Mouse (Mus musculus) urinary bladder, adult 18-20 months (tissue): Measurements from ENCODE around the gene Robo4.

Source experiments
- DNase-seq, 2 experiments: peaks; one replicate each; pipeline ENCODE4 v3.0.0; 2022; ENCODE audit warnings: low spot score in 2 of 2, mixed read lengths in 2 of 2

Robo4 gene

GRCm38 (mm10) chr9:37402501-37402900 is 804 bp downstream of the Robo4 start:
- DNase-seq, result no peak

GRCm38 (mm10) chr9:37403011-37403410 is 1.3 kb downstream of the Robo4 start:
- no peak for DNase-seq

- no peak for DNase-seq
Measured at GRCm38 (mm10) chr9:37406372-37406771, 4.7 kb downstream of the Robo4 start.

- DNase-seq, result no peak
Measured at GRCm38 (mm10) chr9:37407850-37408502, 6.3 kb downstream of the Robo4 start.

GRCm38 (mm10) chr9:37409698-37410445 is 8.2 kb downstream of the Robo4 start:
- no peak for DNase-seq

GRCm38 (mm10) chr9:37412989-37413388 is 11.3 kb downstream of the Robo4 start:
- no peak for DNase-seq

GRCm38 (mm10) chr9:37414666-37415065 is 13.0 kb downstream of the Robo4 start:
- no peak for DNase-seq

- no peak for DNase-seq
Measured at GRCm38 (mm10) chr9:37418791-37419190, 17.1 kb downstream of the Robo4 start.

- DNase-seq, result peak; percentile 54 to 72
Measured at GRCm38 (mm10) chr9:37420676-37421075, 19.0 kb downstream of the Robo4 start.

GRCm38 (mm10) chr9:37421239-37421638 is 19.5 kb downstream of the Robo4 start:
- no peak for DNase-seq

GRCm38 (mm10) chr9:37429326-37429725 is 27.6 kb downstream of the Robo4 start:
- no peak for DNase-seq

GRCm38 (mm10) chr9:37430582-37430981 is 28.9 kb downstream of the Robo4 start:
- DNase-seq, result peak; percentile 62 to 78

GRCm38 (mm10) chr9:37432026-37432666 is 30.4 kb downstream of the Robo4 start:
- peak in 1 of 2 experiments; percentile 19 for DNase-seq

GRCm38 (mm10) chr9:37432720-37433421 is 31.2 kb downstream of the Robo4 start, which contains the start of gene Robo3:
Gene Robo3 (minus strand): TSS chr9:37433246.
- peak in 1 of 2 experiments; percentile 10 for DNase-seq

GRCm38 (mm10) chr9:37433823-37434560 is 32.3 kb downstream of the Robo4 start:
- DNase-seq, result no peak

GRCm38 (mm10) chr9:37434932-37435331 is 33.2 kb downstream of the Robo4 start:
- DNase-seq, result no peak

GRCm38 (mm10) chr9:37435616-37436015 is 33.9 kb downstream of the Robo4 start:
- DNase-seq, result no peak

GRCm38 (mm10) chr9:37437772-37438735 is 36.4 kb downstream of the Robo4 start:
- no peak for DNase-seq

- no peak for DNase-seq
Measured at GRCm38 (mm10) chr9:37452401-37452800, 50.7 kb downstream of the Robo4 start.

GRCm38 (mm10) chr9:37453328-37453727 is 51.6 kb downstream of the Robo4 start:
- DNase-seq, result no peak
